Mouse (Mus musculus) testis, adult 2 months (tissue): Measurements from ENCODE around the gene Gtf2i.

ENCODE experiments used
- CTCF ChIP-seq: fragments of 200-500 bp; IDR thresholded peaks from 2 replicates; pipeline ENCODE4 v1.5.1; 2012; ENCODE audit warnings: low read depth, mild to moderate bottlenecking, inconsistent platforms, low read length, moderate library complexity; ENCODE audit not compliant: control insufficient read depth, insufficient read depth, insufficient replicate concordance
- POLR2A ChIP-seq: fragments of 200-500 bp; IDR thresholded peaks from 2 replicates; pipeline ENCODE4 v1.6.1; 2012; ENCODE audit warnings: low read depth, mild to moderate bottlenecking, inconsistent platforms, low read length, moderate library complexity; ENCODE audit not compliant: control insufficient read depth

DNA sequence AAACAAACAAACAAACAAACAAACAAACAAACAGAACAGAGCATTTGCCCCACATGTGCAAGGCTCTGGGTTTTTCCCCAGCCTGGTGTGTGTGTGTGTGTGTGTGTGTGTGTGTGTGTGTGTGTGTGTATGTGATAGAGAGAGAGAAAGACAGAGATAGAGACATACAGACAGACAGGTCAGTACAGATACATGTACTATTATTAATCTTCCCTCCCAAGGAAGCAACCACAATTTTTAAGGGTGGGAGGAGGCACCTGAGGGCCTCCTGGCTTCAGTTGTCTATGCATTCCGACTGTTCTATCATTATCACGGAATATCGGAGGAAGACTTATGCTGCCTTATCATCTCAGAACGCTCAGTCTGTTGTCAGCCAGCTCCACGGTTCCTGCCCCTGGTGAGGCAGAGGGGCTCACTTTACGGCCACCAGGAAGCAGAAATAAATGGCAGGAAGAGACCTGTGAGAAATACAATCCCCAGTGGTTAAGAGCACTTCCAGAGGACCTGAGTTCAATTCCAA is 14.0 kb upstream of the Gtf2i start:
- TF ChIP-seq POLR2A (no peak), CTCF (no peak)
